Mouse (Mus musculus) stomach, postnatal 0 days (tissue): Measurements from ENCODE around the gene Gk5.

ENCODE experiments used
- CTCF ChIP-seq: IDR thresholded peaks from 2 replicates; pipeline ENCODE4 v1.5.1; 2016; ENCODE audit warnings: antibody characterized with exemption, low read depth, mild to moderate bottlenecking, moderate library complexity
- EP300 ChIP-seq: optimal IDR thresholded peaks from 2 replicates; pipeline ENCODE3; 2016; ENCODE audit warnings: antibody characterized with exemption

- no peak for TF ChIP-seq CTCF
- no peak for TF ChIP-seq EP300
Observed at GRCm38 (mm10) chr9:96170600-96170999, 51.4 kb downstream of the Gk5 start.
